Mouse (Mus musculus) kidney, postnatal 0 days (tissue): ENCODE measurements around the gene Guca1b. TPM values are rescaled to one million over a fixed set of nuclear protein-coding genes. Genes with fewer than 3 reads are reported as not detected.
"Not testable (repeated sequence)": the region's sequence is repeated elsewhere in the genome, so short reads cannot be mapped to it uniquely, and the experiment has no call there.

Experiments used
- ATAC-seq: fragments of 200-750 bp; cut with Nextera tagmentation; replicated peaks from 2 replicates; pipeline ENCODE4 v1.8.0; 2017; ENCODE audit warnings: low read depth, moderate number of reproducible peaks, moderate TSS enrichment, moderate library complexity; ENCODE audit not compliant: low FRiP score
- DNase-seq: peaks from one replicate; pipeline ENCODE4 v3.0.0-alpha.2; 2016; ENCODE audit warnings: low spot score
- H3K27ac ChIP-seq: fragments of 300-500 bp; sonication (generic); 2 replicates; pipeline ENCODE4 v1.5.1; 2014; ENCODE audit warnings: mild to moderate bottlenecking
- H3K27me3 ChIP-seq: fragments of 300-500 bp; sonication (generic); 2 replicates; pipeline ENCODE4 v1.6.1; 2014; ENCODE audit warnings: low read length, mixed read lengths; ENCODE audit not compliant: insufficient read depth
- H3K36me3 ChIP-seq: fragments of 300-500 bp; sonication (generic); 2 replicates; pipeline ENCODE4 v1.6.1; 2014; ENCODE audit warnings: low read length, mixed read lengths; ENCODE audit not compliant: insufficient read depth
- H3K4me1 ChIP-seq: fragments of 300-500 bp; sonication (generic); replicated peaks from 2 replicates; pipeline ENCODE4 v1.6.1; 2014; ENCODE audit warnings: antibody characterized with exemption, low read length, mixed read lengths; ENCODE audit not compliant: insufficient read depth
- H3K4me2 ChIP-seq: fragments of 300-500 bp; sonication (generic); 2 replicates; pipeline ENCODE4 v1.6.1; 2014; ENCODE audit warnings: mild to moderate bottlenecking, low read length, moderate library complexity, mixed read lengths
- H3K4me3 ChIP-seq: fragments of 300-500 bp; sonication (generic); replicated peaks from 2 replicates; pipeline ENCODE4 v1.5.1; 2014; ENCODE audit warnings: low read depth, low read length
- H3K9ac ChIP-seq: fragments of 300-500 bp; sonication (generic); 2 replicates; pipeline ENCODE4 v1.6.1; 2014; ENCODE audit warnings: low read depth, low read length
- H3K9me3 ChIP-seq: fragments of 300-500 bp; sonication (generic); replicated peaks from 2 replicates; pipeline ENCODE4 v1.6.1; 2016; ENCODE audit warnings: low read length, inconsistent platforms, mixed read lengths
- CTCF ChIP-seq: IDR thresholded peaks from 2 replicates; pipeline ENCODE4 v1.5.1; 2016; ENCODE audit warnings: antibody characterized with exemption, low read depth, mild to moderate bottlenecking, moderate library complexity
- WGBS: fragments of 180-500 bp; shearing (Covaris S2); extraction: QIAGEN DNeasy Blood & Tissue Kit; methylation state at CpG from one replicate; pipeline ENCODE4 v1.1.7; 2014; 5-methylcytosine and 5-hydroxymethylcytosine counted together
- polyA plus RNA-seq: library from polyadenylated mRNA; unstranded; fragments of >200 nt; fragmentation: Nextera tagmentation; extraction: Ambion mirVana; gene quantifications from 2 replicates; pipeline ENCODE4 v1.2.1, GENCODE M21; 2015

Gene Guca1b
- polyA plus RNA-seq, 1 experiment from 2014 or later: 6.3 TPM

DNA sequence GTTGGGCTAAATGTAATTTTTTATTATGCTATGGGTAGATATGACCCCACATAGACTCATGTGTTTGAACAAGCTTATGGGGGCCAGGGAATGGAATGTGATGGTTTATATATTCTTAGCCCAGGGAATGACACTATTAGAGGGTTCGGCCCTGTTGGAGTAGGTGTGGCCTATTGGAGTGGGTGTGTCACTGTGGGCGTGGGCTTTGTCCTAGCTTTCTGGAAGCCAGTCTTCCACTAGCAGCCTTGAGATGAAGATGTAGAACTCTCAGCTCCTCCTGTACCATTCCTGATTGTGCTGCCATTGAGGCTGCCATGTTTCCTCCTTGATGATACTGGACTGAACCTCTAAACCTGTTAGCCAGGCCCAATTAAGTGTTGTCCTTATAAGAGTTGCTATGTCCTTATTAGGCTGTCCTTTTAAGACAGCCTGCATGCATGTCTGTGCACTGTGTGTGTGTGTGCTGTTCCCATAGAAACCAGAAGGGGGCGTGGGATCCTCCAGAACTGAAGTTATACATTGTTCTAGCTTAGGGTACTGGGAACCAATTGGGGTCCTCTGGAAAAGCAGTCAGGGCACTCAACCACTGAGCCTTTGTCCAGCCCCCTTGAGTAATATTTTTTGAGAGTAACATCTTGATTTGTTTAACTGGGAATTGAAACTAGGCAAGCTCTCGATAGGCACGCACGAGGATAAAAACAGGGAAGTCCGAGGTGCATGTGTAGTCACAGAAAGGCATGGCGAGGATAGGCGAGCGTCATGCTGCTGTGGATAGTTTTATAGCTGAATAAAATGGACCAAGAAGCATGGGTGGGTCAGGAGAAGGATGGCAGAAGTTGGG is 22.7 kb downstream of the Guca1b start:
- no peak overlapping the region for H3K9ac ChIP-seq
- TF ChIP-seq CTCF: no peak
- H3K27ac ChIP-seq: no peak overlapping the region
- DNase-seq (no peak), ATAC-seq (no peak)
- H3K27me3 ChIP-seq: peaks cover 12% of the 10 kb centered on the region
- 70% methylated on average over 10 of the region's 10 CpGs for WGBS
- H3K4me3 ChIP-seq: no peak overlapping the region
- no peaks in the 10 kb centered on the region for H3K9me3 ChIP-seq
- no peaks in the 10 kb centered on the region for H3K36me3 ChIP-seq
- H3K4me1 ChIP-seq: no peaks in the 10 kb centered on the region
- no peak overlapping the region for H3K4me2 ChIP-seq

DNA sequence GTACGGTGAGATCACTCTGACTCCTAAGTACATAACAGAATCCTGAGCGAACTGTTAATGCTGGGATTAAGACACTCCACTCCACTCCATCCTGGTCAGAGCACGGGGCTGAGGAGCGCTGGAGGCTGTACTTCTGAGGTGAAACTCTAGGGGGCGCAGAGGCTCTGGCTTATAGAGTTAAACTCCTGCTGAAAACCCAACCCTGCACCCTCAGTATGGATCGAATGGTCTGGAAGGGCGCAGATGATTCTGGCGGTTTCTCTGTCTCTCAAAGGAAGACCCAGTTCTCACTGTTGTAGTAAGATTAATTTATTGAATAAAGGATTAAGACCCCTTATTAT is 23.3 kb downstream of the Guca1b start:
- Histone ChIP-seq H3K9ac (no peak overlapping the region), H3K36me3 (no peaks in the 10 kb centered on the region), H3K4me2 (no peak overlapping the region), H3K4me3 (no peak overlapping the region), H3K9me3 (no peaks in the 10 kb centered on the region), H3K27me3 (peaks cover 12% of the 10 kb centered on the region), H3K4me1 (no peaks in the 10 kb centered on the region), H3K27ac (no peak overlapping the region)
- peak; percentile 78 for TF ChIP-seq CTCF
- ATAC-seq (peak; percentile 66), DNase-seq (peak; percentile 82)
- WGBS: 22% methylated on average over 8 of the region's 8 CpGs

DNA sequence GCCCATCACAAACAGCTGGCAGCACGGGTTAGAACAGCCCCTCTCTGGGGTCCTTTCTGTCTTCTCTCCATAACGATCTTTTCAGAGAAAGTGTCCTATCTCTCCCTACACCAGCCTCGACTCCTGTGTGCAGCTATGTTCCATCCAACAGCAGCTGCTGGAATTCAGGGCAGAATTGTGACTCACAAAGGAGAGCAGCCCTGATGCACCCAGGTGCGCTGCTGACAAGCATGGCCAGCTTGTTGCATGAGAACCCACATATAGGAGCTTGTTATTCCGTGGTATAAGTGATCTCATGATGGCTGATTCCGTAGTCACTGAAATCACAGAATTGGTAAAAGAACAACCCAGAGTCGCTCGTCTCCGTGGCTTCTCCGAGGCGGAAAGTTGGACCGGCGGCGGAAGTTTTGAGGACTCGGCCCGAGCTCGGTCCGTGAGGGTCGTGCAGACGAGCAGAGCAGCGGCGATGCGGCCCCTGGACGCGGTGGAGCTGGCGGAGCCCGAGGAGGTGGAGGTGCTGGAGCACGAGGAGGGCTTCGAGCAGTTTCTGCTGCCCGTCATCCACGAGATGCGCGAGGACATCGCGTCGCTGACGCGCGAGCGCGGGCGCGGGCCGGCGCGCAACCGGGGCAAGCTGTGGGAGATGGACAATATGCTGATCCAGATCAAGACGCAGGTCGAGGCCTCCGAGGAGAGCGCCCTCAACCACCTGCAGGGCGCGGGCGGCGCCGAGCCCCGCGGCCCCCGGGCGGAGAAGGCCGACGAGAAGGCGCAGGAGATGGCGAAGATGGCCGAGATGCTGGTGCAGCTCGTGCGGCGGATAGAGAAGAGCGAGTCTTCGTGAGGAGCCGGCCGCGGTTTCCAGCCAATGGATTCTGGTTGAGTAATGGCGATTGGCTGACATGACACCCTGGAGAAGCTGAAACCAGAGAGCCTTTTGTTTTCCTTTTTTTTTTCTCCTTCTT is 25.0 kb downstream of the Guca1b start:
- Histone ChIP-seq H3K4me3 (peak overlapping the region; percentile 26), H3K4me2 (peak overlapping the region; percentile 50), H3K27me3 (peaks cover 12% of the 10 kb centered on the region)
- not testable (repeated sequence) for DNase-seq, H3K36me3 ChIP-seq, H3K4me1 ChIP-seq, H3K27ac ChIP-seq, ATAC-seq, H3K9ac ChIP-seq, H3K9me3 ChIP-seq
- 2% methylated on average over 73 of the region's 74 CpGs for WGBS

DNA sequence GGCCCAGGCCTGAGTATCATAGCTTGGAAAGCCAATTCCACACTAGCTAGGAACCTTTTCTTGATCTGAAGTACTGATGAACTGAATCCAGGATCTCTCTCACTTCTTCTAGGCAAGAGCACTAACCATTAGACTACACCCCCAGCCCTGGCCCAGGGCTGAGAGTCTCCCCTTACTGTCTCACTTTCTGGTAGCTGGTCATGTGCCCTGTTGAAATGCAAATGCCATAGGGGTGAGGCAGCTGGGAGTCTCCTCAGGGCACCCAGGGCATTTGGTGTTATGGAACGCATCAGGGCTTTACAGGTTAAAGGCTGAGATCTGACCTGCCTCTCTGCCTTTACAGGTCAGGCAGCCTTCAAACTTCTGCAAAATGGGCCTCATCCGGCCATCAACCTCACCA is 35.0 kb downstream of the Guca1b start:
- Histone ChIP-seq H3K9me3 (no peaks in the 10 kb centered on the region), H3K4me2 (no peak overlapping the region), H3K36me3 (no peaks in the 10 kb centered on the region), H3K27ac (no peak overlapping the region), H3K9ac (no peak overlapping the region), H3K27me3 (no peaks in the 10 kb centered on the region), H3K4me3 (no peak overlapping the region), H3K4me1 (no peaks in the 10 kb centered on the region)
- DNase-seq (no peak), ATAC-seq (no peak)
- WGBS: 76% methylated on average over 2 of the region's 2 CpGs
- no peak for TF ChIP-seq CTCF

DNA sequence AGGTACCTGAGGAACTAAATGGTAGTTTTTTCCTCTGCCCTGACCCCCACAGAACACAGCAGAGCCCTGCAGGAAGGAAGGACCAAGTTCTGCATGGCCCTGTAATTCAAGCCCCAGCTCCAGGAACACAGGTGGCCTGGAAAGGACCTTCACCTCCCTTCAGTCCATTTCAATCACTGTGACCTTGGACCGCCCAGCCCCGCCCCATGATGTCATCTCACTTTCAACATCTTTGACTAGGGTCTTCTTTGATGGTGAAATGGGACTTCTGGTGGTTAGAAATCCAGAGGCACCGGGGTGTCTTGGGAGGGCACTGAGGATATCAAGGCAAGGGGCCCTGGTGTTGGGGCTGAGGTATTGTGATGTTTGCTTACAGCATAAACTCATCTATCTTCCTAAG is 36.4 kb downstream of the Guca1b start:
- Histone ChIP-seq H3K9ac (no peak overlapping the region), H3K4me2 (no peak overlapping the region), H3K27ac (no peak overlapping the region), H3K36me3 (no peaks in the 10 kb centered on the region), H3K27me3 (no peaks in the 10 kb centered on the region), H3K4me1 (no peaks in the 10 kb centered on the region), H3K4me3 (no peak overlapping the region), H3K9me3 (no peaks in the 10 kb centered on the region)
- no peak for TF ChIP-seq CTCF
- ATAC-seq: no peak
- WGBS: 77% methylated on average over 3 of the region's 3 CpGs
- DNase-seq: no peak

DNA sequence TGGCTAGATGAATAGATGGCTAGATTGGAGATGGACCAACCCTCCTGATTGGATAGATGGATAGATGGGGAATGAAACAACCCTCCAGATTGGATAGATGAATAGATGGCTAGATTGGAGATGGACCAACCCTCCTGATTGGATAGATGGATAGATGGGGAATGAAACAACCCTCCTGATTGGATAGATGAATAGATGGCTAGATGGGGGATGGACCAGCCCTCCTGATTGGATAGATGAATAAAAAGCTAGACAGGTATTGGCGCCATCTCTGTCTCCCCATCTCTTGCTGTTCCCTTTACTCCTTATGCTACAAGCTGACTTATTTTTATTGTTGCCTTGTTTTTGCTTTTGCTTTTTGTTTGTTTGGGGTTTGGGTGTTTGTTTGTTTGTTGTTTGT is 37.4 kb downstream of the Guca1b start:
- not testable (repeated sequence) for H3K4me1 ChIP-seq, H3K4me2 ChIP-seq, H3K9me3 ChIP-seq, H3K9ac ChIP-seq, DNase-seq, ATAC-seq, H3K27me3 ChIP-seq, H3K27ac ChIP-seq, H3K4me3 ChIP-seq, H3K36me3 ChIP-seq
- WGBS: 90% methylated on average over 1 of the region's 1 CpGs
